Mouse (Mus musculus): ENCODE results near the gene Akap4.

Akap4 gene

GRCm38 (mm10) chrX:7067219-7067618 is at the start of gene Akap4:
Akap4 (plus strand) TSS chrX:7067519.
- DNase-seq (ENCODE audit: low spot score), result no peak

- DNase-seq (ENCODE audit: low spot score), result no peak
Measured at GRCm38 (mm10) chrX:7041519-7041918, 25.8 kb upstream of the Akap4 start, which contains the start of gene Ccnb3. Ccnb3 (minus strand) TSS chrX:7041619.

- no peak for DNase-seq (ENCODE audit: low spot score)
Measured at GRCm38 (mm10) chrX:7057056-7057455, 10.3 kb upstream of the Akap4 start.

DNA sequence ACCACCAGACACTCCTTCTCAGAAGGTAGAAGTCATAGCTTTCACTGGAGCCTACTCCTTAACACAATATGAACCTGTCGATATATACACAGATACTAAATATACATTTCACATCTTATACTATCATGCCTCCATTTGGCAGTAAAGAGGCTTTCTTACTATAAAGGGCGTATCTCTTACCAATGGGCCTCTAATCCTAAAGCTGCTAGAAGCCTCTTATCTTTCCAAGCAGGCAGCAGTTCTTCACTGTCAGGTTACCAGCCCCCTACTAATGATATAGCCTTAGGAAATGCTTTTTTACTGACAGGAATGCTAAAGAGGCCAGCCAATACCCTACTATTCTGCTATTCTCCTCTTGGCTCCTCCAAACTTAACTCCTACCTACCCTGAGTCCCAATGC is 9.7 kb upstream of the Akap4 start:
- DNase-seq (ENCODE audit: low spot score), result no peak

DNA sequence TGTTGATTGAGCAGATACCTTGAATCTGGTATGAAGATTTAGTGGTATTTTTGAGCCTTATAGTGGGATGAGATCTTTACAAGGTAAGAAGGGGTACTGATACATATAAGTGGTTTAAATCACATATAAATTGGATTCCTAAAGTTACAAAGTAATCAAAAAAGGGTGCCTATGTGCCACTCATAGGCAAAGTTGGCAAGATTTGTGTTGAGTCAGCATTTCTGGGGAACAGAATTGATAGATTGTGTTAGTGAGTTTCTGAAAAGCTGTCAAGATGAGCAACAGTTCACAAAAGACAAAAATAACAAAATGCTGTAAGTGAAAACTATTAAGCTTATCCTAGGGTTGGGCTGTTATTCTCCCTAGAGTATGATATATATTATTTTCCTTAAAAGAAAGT is 3.2 kb upstream of the Akap4 start:
- DNase-seq (ENCODE audit: low spot score), result no peak

DNA sequence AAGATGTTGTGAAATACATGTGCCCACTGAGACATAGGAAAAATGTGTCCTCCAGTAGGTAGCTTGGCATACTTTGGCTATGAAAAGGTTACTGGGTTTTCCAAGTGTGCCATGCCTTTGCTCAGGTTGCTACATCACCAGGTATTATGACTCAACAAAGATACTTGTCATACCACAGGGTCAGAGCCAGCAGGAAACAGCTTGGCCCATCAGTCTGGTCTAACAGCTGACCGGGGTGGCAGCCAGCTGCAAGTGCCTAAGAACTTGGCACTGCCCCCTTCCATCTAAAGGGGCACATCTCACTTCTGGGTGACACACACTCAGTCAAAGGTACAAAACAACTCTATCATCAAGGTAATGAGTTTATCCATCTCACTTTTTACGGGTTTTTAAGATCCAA is 683 bp downstream of the Akap4 start:
- no peak for DNase-seq (ENCODE audit: low spot score)

GRCm38 (mm10) chrX:7079820-7080429 is 12.6 kb downstream of the Akap4 start:
- peak; percentile 6 for DNase-seq (ENCODE audit: low spot score)

DNA sequence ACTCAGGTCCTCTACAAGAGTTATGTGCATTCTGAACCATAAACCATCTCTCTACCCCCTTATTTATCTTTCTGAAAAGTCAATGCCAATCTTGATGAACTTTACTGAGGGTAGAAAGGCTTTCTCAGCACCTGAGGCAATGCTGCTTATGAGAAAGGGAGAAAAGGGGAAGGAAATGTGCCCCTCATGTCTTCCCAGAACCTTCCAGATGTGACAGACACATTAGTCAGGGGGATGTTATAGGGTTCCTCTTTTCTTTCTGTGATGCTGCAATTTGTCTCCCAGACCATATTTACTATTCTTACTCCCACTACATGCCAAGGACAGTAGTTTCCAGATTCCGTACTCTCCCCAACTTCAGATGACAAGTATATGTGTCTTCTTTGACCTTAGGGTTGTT is 18.6 kb downstream of the Akap4 start:
- no peak for DNase-seq (ENCODE audit: low spot score)

GRCm38 (mm10) chrX:7090323-7090722 is 23.0 kb downstream of the Akap4 start:
- DNase-seq (ENCODE audit: low spot score), result no peak

GRCm38 (mm10) chrX:7102280-7102679 is 35.0 kb downstream of the Akap4 start:
- no peak for DNase-seq (ENCODE audit: low spot score)

DNA sequence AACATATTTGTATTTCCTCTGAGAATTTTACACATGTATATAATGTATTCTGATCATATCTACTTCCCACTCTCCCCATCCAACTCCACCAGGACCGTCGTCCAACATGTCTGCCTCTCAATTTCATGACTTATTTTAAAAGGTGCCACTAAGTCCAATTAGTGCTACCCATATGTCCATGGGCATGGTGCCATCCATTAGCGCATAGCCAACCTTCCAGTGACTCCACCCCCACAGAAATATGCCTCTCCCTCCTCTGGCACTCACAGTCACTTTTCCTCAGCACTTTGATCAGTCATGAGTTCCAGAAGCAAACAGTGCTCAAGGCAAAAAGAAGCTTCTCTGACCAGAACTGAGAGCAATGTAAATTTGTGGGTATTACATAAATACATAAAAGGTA is 47.6 kb downstream of the Akap4 start:
- DNase-seq (ENCODE audit: low spot score), result no peak

DNA sequence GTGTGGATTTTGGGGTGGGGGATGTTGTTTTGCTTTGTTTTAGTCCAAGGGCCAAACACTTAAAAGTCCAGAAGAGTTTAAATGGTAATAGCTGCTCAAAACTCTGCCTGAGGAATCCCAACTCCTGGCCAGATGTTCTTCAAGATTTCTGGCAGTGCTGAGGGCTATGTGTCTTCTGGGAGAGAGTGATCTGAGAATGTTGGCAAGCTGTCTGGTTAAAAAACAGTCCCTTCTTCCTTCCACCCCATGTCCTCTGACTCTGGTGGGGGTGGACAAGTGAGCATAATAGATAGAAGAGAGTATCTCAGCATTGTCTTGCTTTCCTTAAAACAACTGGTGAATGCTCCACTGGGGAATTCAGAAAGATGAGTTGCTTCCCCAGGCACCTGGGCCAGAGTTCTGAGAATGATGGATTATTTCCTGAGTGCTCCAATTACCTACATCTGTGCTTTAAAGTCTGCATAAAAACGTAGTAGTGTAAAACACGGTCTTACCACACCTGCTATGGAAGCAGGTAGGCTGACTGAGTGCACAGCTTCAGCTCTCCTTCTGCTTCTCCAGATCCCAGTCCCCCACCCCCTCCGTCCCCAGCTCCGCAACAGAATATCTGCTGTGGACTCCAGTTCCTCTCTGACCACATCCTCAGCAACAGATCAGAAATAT is 54.4 kb downstream of the Akap4 start:
- DNase-seq (ENCODE audit: low spot score), result no peak
